Mouse (Mus musculus): ENCODE measurements around the gene Soga3. TPM values are rescaled to one million over a fixed set of nuclear protein-coding genes. Genes with fewer than 3 reads are reported as not detected.

Gene Soga3
- polyA plus RNA-seq, 1 experiment = 0.02 TPM

DNA sequence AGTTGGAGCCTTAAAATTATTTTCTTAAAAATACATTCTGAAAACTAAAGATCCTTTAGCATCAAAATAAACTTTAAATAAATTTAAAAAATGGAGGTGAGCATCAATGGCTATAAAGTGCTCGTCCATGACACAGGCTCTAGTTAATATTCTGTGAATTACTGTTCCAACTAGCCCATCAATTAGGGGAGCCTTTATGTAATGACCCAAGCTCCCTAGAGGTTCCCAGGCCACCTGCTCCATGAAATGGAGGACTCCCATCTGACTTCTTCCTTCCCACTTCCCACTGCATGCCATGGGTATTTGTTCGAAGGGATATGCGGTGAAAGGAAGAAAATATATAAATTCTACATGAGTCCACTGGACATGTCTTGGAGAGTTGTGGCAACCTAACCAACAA lies 36.6 kb downstream of the Soga3 start:
- H3K27ac ChIP-seq (ENCODE audit: control insufficient read depth, insufficient read depth, low read depth, low read length) = no peak overlapping the region
- no peaks in the 10 kb centered on the region for H3K36me3 ChIP-seq (ENCODE audit: control insufficient read depth, insufficient read depth, low read length)
- H3K27me3 ChIP-seq (ENCODE audit: control insufficient read depth, insufficient read depth, low read length) = no peaks in the 10 kb centered on the region
- H3K4me1 ChIP-seq (ENCODE audit: control insufficient read depth, insufficient read depth, low read length) = no peaks in the 10 kb centered on the region
- no peak overlapping the region for H3K4me3 ChIP-seq (ENCODE audit: control insufficient read depth, low read depth, low read length)
- no peak for TF ChIP-seq POLR2A (IDR thresholded peaks at IDR 0.05; ENCODE audit: control insufficient read depth, low read depth, low read length)
- TF ChIP-seq CTCF (IDR thresholded peaks at IDR 0.05; ENCODE audit: control insufficient read depth, insufficient read depth, insufficient replicate concordance, low read depth, low read length) = no peak

GRCm38 (mm10) chr10:29181046-29181445 lies 37.4 kb downstream of the Soga3 start:
- Histone ChIP-seq H3K27me3 (ENCODE audit: control insufficient read depth, insufficient read depth, low read length) (no peaks in the 10 kb centered on the region), H3K4me3 (ENCODE audit: control insufficient read depth, low read depth, low read length) (no peak overlapping the region), H3K36me3 (ENCODE audit: control insufficient read depth, insufficient read depth, low read length) (no peaks in the 10 kb centered on the region), H3K4me1 (ENCODE audit: control insufficient read depth, insufficient read depth, low read length) (no peaks in the 10 kb centered on the region), H3K27ac (ENCODE audit: control insufficient read depth, insufficient read depth, low read depth, low read length) (no peak overlapping the region)
- TF ChIP-seq POLR2A (IDR thresholded peaks at IDR 0.05; ENCODE audit: control insufficient read depth, low read depth, low read length) = no peak
- TF ChIP-seq CTCF (IDR thresholded peaks at IDR 0.05; ENCODE audit: control insufficient read depth, insufficient read depth, insufficient replicate concordance, low read depth, low read length) = no peak

DNA sequence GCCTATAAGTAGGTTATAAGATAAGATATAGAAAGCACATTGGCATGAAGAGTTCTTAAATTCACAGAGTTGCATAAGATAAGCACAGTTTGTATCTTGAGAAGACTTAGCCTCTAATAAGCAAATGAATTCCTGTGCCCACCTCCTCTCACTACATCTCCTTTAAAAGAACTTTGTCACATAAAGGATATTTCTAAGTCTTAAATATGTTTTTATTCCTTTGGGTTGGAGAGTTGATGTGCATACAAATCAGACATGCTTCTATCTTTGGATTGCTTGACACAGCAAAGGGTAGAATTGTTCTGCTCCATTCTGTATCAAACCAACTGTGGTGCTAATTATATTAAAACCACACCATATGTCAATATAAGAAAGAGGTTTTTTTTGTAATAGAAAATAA lies 50.1 kb downstream of the Soga3 start:
- Histone ChIP-seq H3K27me3 (ENCODE audit: control insufficient read depth, insufficient read depth, low read length) (no peaks in the 10 kb centered on the region), H3K36me3 (ENCODE audit: control insufficient read depth, insufficient read depth, low read length) (no peaks in the 10 kb centered on the region), H3K4me3 (ENCODE audit: control insufficient read depth, low read depth, low read length) (no peak overlapping the region), H3K27ac (ENCODE audit: control insufficient read depth, insufficient read depth, low read depth, low read length) (no peak overlapping the region), H3K4me1 (ENCODE audit: control insufficient read depth, insufficient read depth, low read length) (peaks cover 9% of the 10 kb centered on the region)
- TF ChIP-seq CTCF (IDR thresholded peaks at IDR 0.05; ENCODE audit: control insufficient read depth, insufficient read depth, insufficient replicate concordance, low read depth, low read length) = no peak
- no peak for TF ChIP-seq POLR2A (IDR thresholded peaks at IDR 0.05; ENCODE audit: control insufficient read depth, low read depth, low read length)

DNA sequence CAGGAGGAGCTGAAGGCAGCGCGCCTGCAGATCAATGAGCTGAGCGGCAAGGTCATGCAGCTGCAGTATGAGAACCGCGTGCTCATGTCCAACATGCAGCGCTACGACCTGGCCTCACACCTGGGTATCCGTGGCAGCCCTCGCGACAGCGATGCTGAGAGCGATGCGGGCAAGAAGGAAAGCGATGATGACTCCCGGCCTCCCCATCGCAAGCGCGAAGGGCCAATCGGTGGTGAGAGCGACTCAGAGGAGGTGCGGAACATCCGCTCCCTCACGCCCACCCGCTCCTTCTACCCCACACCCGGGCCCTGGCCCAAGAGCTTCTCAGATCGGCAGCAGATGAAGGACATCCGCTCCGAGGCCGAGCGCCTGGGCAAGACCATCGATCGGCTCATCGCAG lies 53.2 kb downstream of the Soga3 start:
- H3K27ac ChIP-seq (ENCODE audit: control insufficient read depth, insufficient read depth, low read depth, low read length) = no peak overlapping the region
- H3K4me3 ChIP-seq (ENCODE audit: control insufficient read depth, low read depth, low read length) = peak overlapping the region; percentile 63
- no peaks in the 10 kb centered on the region for H3K27me3 ChIP-seq (ENCODE audit: control insufficient read depth, insufficient read depth, low read length)
- TF ChIP-seq POLR2A (IDR thresholded peaks at IDR 0.05; ENCODE audit: control insufficient read depth, low read depth, low read length) (no peak), CTCF (IDR thresholded peaks at IDR 0.05; ENCODE audit: control insufficient read depth, insufficient read depth, insufficient replicate concordance, low read depth, low read length) (no peak)
- H3K36me3 ChIP-seq (ENCODE audit: control insufficient read depth, insufficient read depth, low read length) = no peaks in the 10 kb centered on the region
- peaks cover 9% of the 10 kb centered on the region for H3K4me1 ChIP-seq (ENCODE audit: control insufficient read depth, insufficient read depth, low read length)

- Histone ChIP-seq H3K4me3 (ENCODE audit: control insufficient read depth, low read depth, low read length) (no peak within 1 kb of the TSS), H3K36me3 (ENCODE audit: control insufficient read depth, insufficient read depth, low read length) (no peaks in the 10 kb centered on the region), H3K4me1 (ENCODE audit: control insufficient read depth, insufficient read depth, low read length) (peaks cover 9% of the 10 kb centered on the region), H3K27me3 (ENCODE audit: control insufficient read depth, insufficient read depth, low read length) (no peaks in the 10 kb centered on the region), H3K27ac (ENCODE audit: control insufficient read depth, insufficient read depth, low read depth, low read length) (no peak within 1 kb of the TSS)
- TF ChIP-seq POLR2A (IDR thresholded peaks at IDR 0.05; ENCODE audit: control insufficient read depth, low read depth, low read length) (no peak), CTCF (IDR thresholded peaks at IDR 0.05; ENCODE audit: control insufficient read depth, insufficient read depth, insufficient replicate concordance, low read depth, low read length) (no peak)
These were observed 55.0 kb downstream of the Soga3 start, which contains the start of gene Gm49353 for GRCm38 (mm10) chr10:29198642-29199041. Gene Gm49353, plus strand, starts transcription at chr10:29198954.

GRCm38 (mm10) chr10:29199835-29200234 lies 56.2 kb downstream of the Soga3 start:
- H3K36me3 ChIP-seq (ENCODE audit: control insufficient read depth, insufficient read depth, low read length) = no peaks in the 10 kb centered on the region
- no peaks in the 10 kb centered on the region for H3K27me3 ChIP-seq (ENCODE audit: control insufficient read depth, insufficient read depth, low read length)
- TF ChIP-seq CTCF (IDR thresholded peaks at IDR 0.05; ENCODE audit: control insufficient read depth, insufficient read depth, insufficient replicate concordance, low read depth, low read length) (no peak), POLR2A (IDR thresholded peaks at IDR 0.05; ENCODE audit: control insufficient read depth, low read depth, low read length) (no peak)
- H3K4me1 ChIP-seq (ENCODE audit: control insufficient read depth, insufficient read depth, low read length) = peaks cover 9% of the 10 kb centered on the region
- H3K4me3 ChIP-seq (ENCODE audit: control insufficient read depth, low read depth, low read length) = no peak overlapping the region
- no peak overlapping the region for H3K27ac ChIP-seq (ENCODE audit: control insufficient read depth, insufficient read depth, low read depth, low read length)

DNA sequence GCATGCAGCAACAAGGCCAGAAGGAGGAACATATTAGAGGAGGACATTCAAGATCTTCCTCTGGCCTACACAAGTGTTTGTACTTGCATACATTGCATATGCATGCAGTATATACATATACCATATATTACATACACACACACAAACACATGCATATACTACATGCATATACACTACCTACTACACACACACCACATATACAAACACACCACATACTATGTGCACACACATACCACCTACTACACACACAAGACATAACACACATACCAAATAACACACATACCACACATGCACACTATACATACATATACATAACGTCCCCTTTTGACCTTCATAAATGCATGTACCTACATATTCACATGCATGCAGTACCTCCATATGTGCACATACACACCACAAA lies 57.0 kb downstream of the Soga3 start:
- H3K4me3 ChIP-seq (ENCODE audit: control insufficient read depth, low read depth, low read length) = no peak overlapping the region
- TF ChIP-seq CTCF (IDR thresholded peaks at IDR 0.05; ENCODE audit: control insufficient read depth, insufficient read depth, insufficient replicate concordance, low read depth, low read length) (no peak), POLR2A (IDR thresholded peaks at IDR 0.05; ENCODE audit: control insufficient read depth, low read depth, low read length) (no peak)
- H3K27ac ChIP-seq (ENCODE audit: control insufficient read depth, insufficient read depth, low read depth, low read length) = no peak overlapping the region
- no peaks in the 10 kb centered on the region for H3K27me3 ChIP-seq (ENCODE audit: control insufficient read depth, insufficient read depth, low read length)
- H3K4me1 ChIP-seq (ENCODE audit: control insufficient read depth, insufficient read depth, low read length) = peaks cover 9% of the 10 kb centered on the region
- no peaks in the 10 kb centered on the region for H3K36me3 ChIP-seq (ENCODE audit: control insufficient read depth, insufficient read depth, low read length)

GRCm38 (mm10) chr10:29206730-29207129 lies 63.1 kb downstream of the Soga3 start:
- no peak overlapping the region for H3K4me3 ChIP-seq (ENCODE audit: control insufficient read depth, low read depth, low read length)

More at GRCm38 (mm10) chr10:29206730-29207129, 63.1 kb downstream of the Soga3 start:
- H3K27me3 ChIP-seq (ENCODE audit: control insufficient read depth, insufficient read depth, low read length) = no peaks in the 10 kb centered on the region
- TF ChIP-seq CTCF (IDR thresholded peaks at IDR 0.05; ENCODE audit: control insufficient read depth, insufficient read depth, insufficient replicate concordance, low read depth, low read length) = no peak
- no peak for TF ChIP-seq POLR2A (IDR thresholded peaks at IDR 0.05; ENCODE audit: control insufficient read depth, low read depth, low read length)
- H3K36me3 ChIP-seq (ENCODE audit: control insufficient read depth, insufficient read depth, low read length) = no peaks in the 10 kb centered on the region
- H3K4me1 ChIP-seq (ENCODE audit: control insufficient read depth, insufficient read depth, low read length) = no peaks in the 10 kb centered on the region
- no peak overlapping the region for H3K27ac ChIP-seq (ENCODE audit: control insufficient read depth, insufficient read depth, low read depth, low read length)

All from testis, adult 2 months (tissue).